Mouse (Mus musculus) spleen, postnatal 4 days (tissue): Measurements from ENCODE around the gene Olfr1480.

Experiments
- DNase-seq, 2 experiments: peaks; one replicate each; pipeline ENCODE4 v3.0.0; 2022; ENCODE audit warnings: low spot score in 2 of 2

Olfr1480 gene

DNA sequence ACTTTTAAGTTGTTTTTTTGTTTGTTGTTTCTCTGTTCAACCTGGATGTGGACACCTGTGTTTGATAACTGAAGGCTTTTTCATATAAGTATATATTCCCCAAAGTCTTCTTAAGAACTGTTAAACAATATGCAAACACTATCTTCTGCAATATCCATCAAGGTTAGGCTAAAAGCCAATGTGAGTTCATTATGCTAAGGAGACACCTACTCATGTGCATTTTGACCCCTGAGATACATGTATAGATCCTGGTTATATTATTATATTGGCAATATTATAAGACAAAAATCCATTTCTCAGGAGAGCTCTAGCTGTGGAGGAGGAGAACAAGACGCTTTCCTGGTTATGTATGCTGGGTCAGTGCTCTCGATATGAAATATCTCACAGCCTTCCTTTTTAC is at the start of gene Olfr1480:
Gene Olfr1480, plus strand, starts transcription at position 301 of the 400 bp plus-strand sequence.
- no peak for DNase-seq

DNA sequence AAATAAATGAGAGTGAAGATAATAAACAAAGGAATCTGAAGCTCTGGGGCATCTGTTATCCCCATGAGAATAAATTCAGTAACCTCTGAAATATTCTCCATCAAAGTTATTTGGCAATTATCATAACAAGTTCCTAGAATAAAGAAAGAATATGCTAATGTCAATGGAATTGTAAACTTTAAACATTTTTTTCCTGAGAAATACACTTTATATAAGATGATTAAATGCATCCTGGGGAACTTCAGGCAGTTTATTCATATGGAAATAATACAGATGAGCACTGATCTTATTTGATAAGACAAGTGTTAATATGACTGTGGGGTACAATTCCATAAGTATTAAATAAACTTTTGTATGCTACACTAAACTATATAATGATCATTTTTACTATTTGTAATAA is 47.6 kb upstream of the Olfr1480 start, which contains the start of gene Olfr1475:
Gene Olfr1475, minus strand, starts transcription at position 101 of the 400 bp plus-strand sequence.
- no peak for DNase-seq

DNA sequence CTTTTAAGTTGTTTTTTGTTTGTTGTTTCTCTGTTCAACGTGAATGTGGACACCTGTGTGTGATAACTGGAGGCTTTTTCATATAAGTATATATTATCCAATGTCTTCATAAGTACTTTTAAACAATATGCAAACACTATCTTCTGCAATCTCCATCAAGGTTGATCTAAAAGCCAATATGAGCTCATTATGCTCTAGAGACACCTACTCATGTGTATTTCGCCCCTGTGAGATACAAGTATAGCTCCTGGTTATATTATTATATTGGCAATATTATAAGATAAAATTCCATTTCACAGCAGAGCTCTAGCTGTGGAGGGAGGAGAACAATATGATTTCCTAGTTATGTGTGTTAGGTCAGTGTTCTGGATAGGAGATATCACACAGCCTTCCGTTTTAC is 27.5 kb upstream of the Olfr1480 start, which contains the start of gene Olfr1477:
Gene Olfr1477, plus strand, starts transcription at position 301 of the 400 bp plus-strand sequence.
- no peak for DNase-seq
